Mouse (Mus musculus): ENCODE results near the gene Add3. TPM values are rescaled to one million over a fixed set of nuclear protein-coding genes. Genes with fewer than 3 reads are reported as not detected.

The Add3 gene
- total RNA-seq, 2 experiments from 2014 or later, result 20.0 to 20.7 TPM

GRCm38 (mm10) chr19:53296331-53297254 lies 156.3 kb downstream of the Add3 start:
- no peak for DNase-seq
- intact Hi-C loops (cut with DNase I), result no loop called here

Other genes starting within 250 kb of the Add3 start
- gene Xpnpep1, start 100.2 kb upstream of the Add3 start, total RNA-seq (2021), result 10 to 100 TPM; 41.8 to 52.1 TPM
- 10 to 100 TPM; 35.9 to 47.1 TPM for gene Mxi1, start 170.1 kb downstream of the Add3 start, total RNA-seq (2021)
- not detected for gene Gm10197, start 231.3 kb downstream of the Add3 start, total RNA-seq (2021)